Mouse (Mus musculus) CD4-positive naive resting alpha-beta T cell, adult 76 days (primary cell): ENCODE measurements around the gene Lpgat1. TPM values are rescaled to one million over a fixed set of nuclear protein-coding genes. Genes with fewer than 3 reads are reported as not detected.

Experiments
- total RNA-seq: library from RNA; stranded (reverse); gene quantifications from one replicate; pipeline ENCODE4 v1.2.4, GENCODE M21; 2023

Lpgat1 gene
- total RNA-seq = 15.8 TPM

DNA sequence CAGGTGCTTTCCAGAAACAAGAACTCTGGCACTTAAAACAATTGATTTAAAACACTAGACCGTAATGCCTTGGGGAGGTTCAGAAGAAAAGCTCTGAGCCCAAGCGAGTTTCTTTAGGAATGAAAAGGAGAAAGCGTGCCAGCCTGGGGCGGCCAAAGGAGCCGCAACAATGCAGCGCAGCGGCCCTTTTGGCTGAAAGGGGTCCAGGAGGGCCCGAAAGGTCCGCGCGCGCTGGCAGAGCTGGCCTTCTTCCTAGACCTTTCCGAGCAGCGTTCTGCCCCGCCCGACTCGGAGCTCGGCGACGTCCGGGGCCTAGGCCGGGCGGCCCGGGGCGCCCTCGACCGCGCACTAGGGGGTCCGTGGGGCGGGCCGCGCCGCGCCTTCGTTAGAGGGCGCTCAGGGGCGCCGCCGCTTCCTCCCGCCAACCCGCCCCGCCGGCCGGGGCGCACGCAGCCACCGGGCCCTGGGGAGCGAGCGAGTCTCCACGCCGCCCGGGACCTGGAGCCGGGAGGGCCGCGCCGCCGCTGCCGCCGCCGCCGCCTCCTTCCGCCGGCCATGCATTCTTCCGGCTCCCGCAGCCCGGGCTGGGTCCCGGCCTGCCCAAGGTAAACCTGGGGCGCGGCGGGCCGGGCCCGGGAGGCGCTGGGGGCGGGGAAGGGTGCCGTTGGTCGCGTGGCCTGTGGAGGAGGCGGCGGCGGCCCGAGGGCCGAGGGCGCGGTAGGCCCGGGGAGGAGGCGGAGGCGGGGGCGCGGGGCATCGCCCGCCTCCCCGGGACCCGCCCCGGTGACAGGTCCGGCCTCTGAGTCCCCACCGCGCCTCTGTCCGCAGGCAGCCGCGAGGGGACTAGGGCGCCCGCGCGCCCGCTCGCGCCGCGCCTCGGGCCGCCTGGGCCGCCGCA lies at the start of gene Lpgat1:
Lpgat1 (plus strand) TSS at position 234 of the 898 bp plus-strand sequence.

DNA sequence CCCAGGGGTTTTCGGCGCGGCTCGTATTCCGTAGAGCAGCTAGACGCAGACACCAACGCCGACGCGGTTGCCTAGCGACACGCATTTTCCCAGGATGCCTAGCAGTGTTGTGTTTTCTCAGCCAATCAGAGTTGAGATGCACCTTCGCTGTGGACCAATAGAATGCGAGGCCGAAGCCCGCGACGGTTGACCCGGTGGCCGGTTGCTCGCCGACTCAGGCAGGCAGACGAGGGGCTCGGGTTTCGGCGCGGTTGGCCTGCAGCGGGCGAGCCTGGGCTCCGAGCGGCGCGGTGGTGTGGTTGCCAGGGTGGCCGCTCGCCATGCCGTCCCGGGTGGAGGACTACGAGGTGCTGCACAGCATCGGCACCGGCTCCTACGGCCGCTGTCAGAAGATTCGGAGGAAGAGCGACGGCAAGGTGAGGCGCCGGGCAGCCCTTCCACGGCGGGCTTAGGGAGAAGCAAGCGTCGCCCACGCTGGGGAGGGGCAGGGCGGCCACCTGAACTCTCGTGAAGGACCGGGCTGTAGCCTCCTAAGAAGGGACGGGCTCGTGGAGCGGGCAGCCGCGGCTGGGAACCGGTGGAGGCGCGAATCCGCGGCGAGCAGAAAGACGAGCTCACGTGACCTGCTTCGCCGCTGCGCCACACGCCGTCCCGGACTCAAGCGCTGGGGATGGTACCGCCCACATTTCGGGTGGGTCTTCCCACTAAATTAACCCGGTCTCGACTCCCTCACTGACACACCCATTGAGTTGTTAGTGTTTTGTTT lies 103.9 kb downstream of the Lpgat1 start, which contains the start of gene Nek2:
Nek2 (plus strand) TSS at position 119 of the 766 bp plus-strand sequence.

Other genes with a start within 250 kb of the Lpgat1 start
- 5.0 TPM for gene Dtl, start 142.3 kb upstream of the Lpgat1 start, total RNA-seq
- gene Ints7, start 142.2 kb upstream of the Lpgat1 start, total RNA-seq = 82.7 TPM
- gene Nek2, start 103.6 kb downstream of the Lpgat1 start, total RNA-seq = 0.56 TPM
- gene Slc30a1, start 188.9 kb downstream of the Lpgat1 start, total RNA-seq = 16.6 TPM